Mouse (Mus musculus) gastrocnemius, adult 2 months (tissue): ENCODE data around the gene Svs6. TPM values are rescaled to one million over a fixed set of nuclear protein-coding genes. Genes with fewer than 3 reads are reported as not detected.
"Not testable (repeated sequence)": the region's sequence is repeated elsewhere in the genome, so short reads cannot be mapped to it uniquely, and the experiment has no call there.

Experiments used
- DNase-seq: peaks from one replicate; pipeline ENCODE4 v3.0.0; 2022
- H3K27ac ChIP-seq: fragments of 200-600 bp; 2 replicates; pipeline ENCODE4 v1.8.1; 2022; ENCODE audit warnings: mild to moderate bottlenecking
- H3K4me3 ChIP-seq: fragments of 200-600 bp; 2 replicates; pipeline ENCODE4 v1.8.1; 2022; ENCODE audit warnings: mild to moderate bottlenecking, moderate library complexity
- CTCF ChIP-seq: fragments of 200-600 bp; IDR thresholded peaks from 2 replicates; pipeline ENCODE4 v1.8.1; 2022; ENCODE audit warnings: antibody characterized with exemption, mild to moderate bottlenecking, moderate library complexity
- intact Hi-C: fragments of 180-260 bp; cut with DNase I; formaldehyde crosslinking; loops from one replicate; pipeline ENCODE4 v1.15.1; 2025
- long read RNA-seq, 2 experiments: library from polyadenylated mRNA; stranded (forward); transcript quantifications; one replicate each; pipeline ENCODE4 v2.0.0; 2021
- total RNA-seq, 2 experiments: library from RNA; stranded (reverse); gene quantifications; 2 replicates each; pipeline ENCODE4 v1.2.3; 2021

Gene Svs6
- total RNA-seq, result not detected
- long read RNA-seq, experiment 1, result 0 reads
- long read RNA-seq, experiment 2, result 0 reads

DNA sequence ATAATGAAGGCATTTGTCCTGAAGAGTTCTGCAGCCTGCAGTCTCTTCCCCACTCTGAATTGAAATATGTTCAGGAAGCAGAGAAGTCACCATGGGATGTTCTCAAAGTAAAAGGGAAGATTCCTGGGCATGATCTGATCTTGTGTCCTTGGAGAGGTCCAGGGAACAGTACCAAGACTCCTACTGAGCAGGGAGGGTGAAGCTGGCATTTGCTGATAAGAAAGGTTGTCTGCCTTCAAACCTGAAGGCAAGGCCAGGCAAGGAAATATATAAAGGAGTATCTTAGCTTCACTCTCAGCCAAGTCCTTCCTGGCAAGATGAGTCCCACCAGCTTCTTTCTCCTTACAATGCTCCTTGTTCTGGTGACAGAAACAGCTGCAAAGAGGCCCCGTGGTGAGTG, at the start of gene Svs6:
TSS of gene Svs6 (plus strand) at position 301 of the 400 bp plus-strand sequence.
- intact Hi-C loops, result not testable (repeated sequence)

GRCm38 (mm10) chr2:164278359-164278758, 38.2 kb upstream of the Svs6 start, which contains the start of gene Svs4:
Gene Svs4, minus strand, starts transcription at chr2:164278459.
- no peak for TF ChIP-seq CTCF
- intact Hi-C loops, result no loop called here
- Histone ChIP-seq H3K27ac (no peak within 1 kb of the TSS), H3K4me3 (no peak within 1 kb of the TSS)
- DNase-seq, result no peak

More for the DNA sequence above, at the start of gene Svs6:
- not testable (repeated sequence) for DNase-seq, H3K27ac ChIP-seq, H3K4me3 ChIP-seq

GRCm38 (mm10) chr2:164288968-164289367, 27.6 kb upstream of the Svs6 start, which contains the start of gene Svs3a:
Gene Svs3a, plus strand, starts transcription at chr2:164289268.
- DNase-seq, H3K4me3 ChIP-seq, H3K27ac ChIP-seq, intact Hi-C loops: not testable (repeated sequence)

GRCm38 (mm10) chr2:164312599-164312998, 4.0 kb upstream of the Svs6 start:
- intact Hi-C loops, result no loop called here
- TF ChIP-seq CTCF, result no peak
- Histone ChIP-seq H3K4me3 (no peak overlapping the region), H3K27ac (no peak overlapping the region)
- no peak for DNase-seq

DNA sequence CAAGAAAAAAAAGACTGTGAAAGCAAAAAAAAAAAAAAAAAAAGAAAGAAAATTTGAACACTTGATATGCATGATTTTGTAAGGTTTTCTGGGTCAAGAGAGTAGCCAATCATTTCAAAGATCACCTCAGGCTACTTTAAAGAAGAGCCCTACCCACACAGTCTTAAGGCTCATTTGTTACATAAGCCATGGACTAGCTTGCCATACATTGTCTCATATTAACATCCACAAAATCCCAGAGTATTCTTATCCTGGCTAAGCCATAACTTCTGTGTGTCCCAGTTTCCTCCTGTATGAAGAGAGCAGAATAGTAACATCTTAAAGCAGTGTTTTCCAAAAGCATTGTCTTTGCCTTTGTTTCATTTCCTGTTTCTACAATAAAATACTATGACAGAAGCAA, 1.1 kb upstream of the Svs6 start:
- DNase-seq, intact Hi-C loops, H3K27ac ChIP-seq, H3K4me3 ChIP-seq: not testable (repeated sequence)

GRCm38 (mm10) chr2:164320983-164321382, 4.4 kb downstream of the Svs6 start:
- Histone ChIP-seq H3K4me3 (no peak overlapping the region), H3K27ac (no peak overlapping the region)
- TF ChIP-seq CTCF, result no peak
- intact Hi-C loops, result no loop called here
- no peak for DNase-seq

- DNase-seq, intact Hi-C loops, H3K27ac ChIP-seq, H3K4me3 ChIP-seq: not testable (repeated sequence)
These were observed 15.9 kb downstream of the Svs6 start, which contains the start of gene Svs5 for GRCm38 (mm10) chr2:164332440-164332839. Gene Svs5, plus strand, starts transcription at chr2:164332740.

DNA sequence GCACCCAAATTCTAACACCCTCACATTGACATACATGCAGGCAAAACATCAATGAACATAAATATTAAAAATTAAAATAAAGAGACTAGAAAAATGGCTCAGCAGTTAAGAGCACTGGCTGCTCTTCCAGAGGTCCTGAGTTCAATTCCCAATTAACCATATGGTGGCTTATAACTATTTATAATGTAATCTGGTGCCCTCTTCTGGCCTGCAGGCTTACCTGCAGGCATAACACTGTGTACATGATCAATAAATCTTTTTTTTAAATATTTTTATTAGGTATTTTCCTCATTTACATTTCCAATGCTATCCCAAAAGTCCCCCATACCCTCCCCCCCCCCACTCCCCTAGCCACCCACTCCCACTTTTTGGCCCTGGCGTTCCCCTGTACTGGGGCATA, 27.2 kb downstream of the Svs6 start:
- H3K27ac ChIP-seq, intact Hi-C loops, DNase-seq, H3K4me3 ChIP-seq: not testable (repeated sequence)
- TF ChIP-seq CTCF, result peak; percentile 34; the same call in 1 of the 2 replicates

GRCm38 (mm10) chr2:164347697-164348096, 31.1 kb downstream of the Svs6 start:
- intact Hi-C loops, result loop anchor here (5.0 kb wide), 1 partner anchor 245 kb away; no protein-coding TSS in a partner anchor
- TF ChIP-seq CTCF, result 0 out of 2 replicates have a peak, but pooled peaks have one; percentile 3
- H3K4me3 ChIP-seq, H3K27ac ChIP-seq, DNase-seq: not testable (repeated sequence)

- no peak overlapping the region for H3K4me3 ChIP-seq
- peak; percentile 44 for DNase-seq
- peak; percentile 61 for TF ChIP-seq CTCF
- intact Hi-C loops, result loop anchor here (5.0 kb wide), 1 partner anchor 247 kb away; no protein-coding TSS in a partner anchor
- H3K27ac ChIP-seq, result no peak overlapping the region
These were observed 32.4 kb downstream of the Svs6 start for GRCm38 (mm10) chr2:164348980-164349379.

DNA sequence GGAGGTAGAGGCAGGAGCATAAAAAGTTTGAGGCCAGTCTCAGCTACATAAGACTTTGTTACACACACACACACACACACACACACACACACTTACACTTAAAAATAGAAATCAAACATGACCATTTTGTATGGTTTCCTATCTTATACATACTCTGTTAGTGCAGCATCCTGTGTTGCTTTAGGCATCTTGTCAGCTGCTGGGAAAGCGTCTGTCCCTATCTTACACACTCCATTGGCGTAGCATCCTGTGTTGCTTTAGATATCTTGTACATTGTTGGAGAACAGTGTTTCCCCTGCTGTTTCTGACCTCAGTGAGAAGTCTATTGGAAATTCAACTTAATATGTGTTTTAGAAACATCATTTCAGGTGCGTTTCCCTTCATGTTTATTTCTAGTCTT, 36.1 kb downstream of the Svs6 start:
- no peak overlapping the region for H3K27ac ChIP-seq
- no peak overlapping the region for H3K4me3 ChIP-seq
- no peak for DNase-seq
- intact Hi-C loops, result loop anchor here (5.0 kb wide), 1 partner anchor 220 kb away; no protein-coding TSS in a partner anchor
- TF ChIP-seq CTCF, result no peak

DNA sequence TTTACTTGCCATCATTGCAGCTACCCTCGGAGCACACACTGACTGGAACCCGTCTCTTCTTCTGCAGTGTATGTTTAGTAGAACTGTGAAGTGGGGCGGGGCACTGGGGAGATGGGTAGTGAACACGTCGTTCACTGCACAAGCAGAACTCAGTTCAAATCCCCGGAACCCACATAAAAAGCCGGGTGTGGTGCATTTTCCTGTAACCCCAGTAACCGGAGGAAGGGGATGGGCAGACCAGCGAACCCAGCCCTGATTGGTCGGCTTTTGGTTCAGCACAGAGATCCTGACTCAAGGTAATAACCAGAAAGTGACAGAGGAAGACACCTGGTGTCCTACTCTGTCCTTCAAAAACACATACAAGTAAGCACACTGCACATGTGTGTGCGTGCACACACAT, 36.8 kb downstream of the Svs6 start:
- no peak for DNase-seq
- no peak overlapping the region for H3K27ac ChIP-seq
- intact Hi-C loops, result loop anchor here (5.0 kb wide), 1 partner anchor 221 kb away; no protein-coding TSS in a partner anchor
- TF ChIP-seq CTCF, result no peak
- H3K4me3 ChIP-seq, result no peak overlapping the region

DNA sequence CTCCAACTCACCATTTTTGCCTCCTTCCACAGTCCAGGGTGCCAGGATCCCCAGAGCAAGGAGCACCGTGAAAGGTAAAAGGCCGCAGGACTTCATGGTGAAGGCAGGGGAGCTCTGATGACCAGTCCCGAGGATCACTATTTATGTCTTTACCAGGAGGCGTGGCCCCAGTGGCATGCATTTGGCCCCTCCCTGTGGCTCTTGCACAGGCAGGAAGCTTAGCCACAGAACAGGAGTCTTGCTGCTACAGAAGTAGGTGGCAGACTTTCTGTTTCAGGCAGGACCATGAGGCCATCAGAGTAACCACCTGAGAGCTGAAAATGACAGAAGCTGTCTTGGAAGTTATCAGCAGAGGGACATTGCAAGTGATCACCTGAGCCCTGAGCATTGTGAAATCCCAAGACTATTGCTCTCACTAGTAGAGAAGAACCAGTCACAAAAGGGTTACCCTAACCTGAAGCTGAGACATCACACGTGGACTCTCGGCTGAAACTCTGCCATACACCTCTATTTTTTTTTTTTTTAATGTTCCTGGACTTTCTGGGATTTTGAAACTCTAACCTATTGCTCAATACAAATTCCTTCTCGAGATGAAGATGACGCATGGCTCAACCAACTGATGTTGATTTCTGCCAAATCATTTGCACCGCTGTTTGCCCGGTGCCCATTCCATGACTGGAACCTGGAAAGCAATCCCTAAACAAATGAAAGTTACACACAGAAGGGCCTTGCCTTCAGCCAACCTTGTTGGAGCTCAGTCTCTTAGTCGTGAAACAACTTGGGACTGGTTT, 39.8 kb downstream of the Svs6 start:
- intact Hi-C loops, result no loop called here
- no peak for TF ChIP-seq CTCF
- Histone ChIP-seq H3K27ac (no peak overlapping the region), H3K4me3 (no peak overlapping the region)
- no peak for DNase-seq
